Mouse (Mus musculus) cerebellum, adult (tissue): Measurements from ENCODE around the gene Mical3.

Experiments
- ATAC-seq: cut with Nextera tagmentation; 2 replicates; pipeline ENCODE4 v1.9.2; 2017; ENCODE audit warnings: mild to moderate bottlenecking, moderate library complexity, mixed read lengths; ENCODE audit not compliant: insufficient number of reproducible peaks, low FRiP score, low TSS enrichment

Gene Mical3

DNA sequence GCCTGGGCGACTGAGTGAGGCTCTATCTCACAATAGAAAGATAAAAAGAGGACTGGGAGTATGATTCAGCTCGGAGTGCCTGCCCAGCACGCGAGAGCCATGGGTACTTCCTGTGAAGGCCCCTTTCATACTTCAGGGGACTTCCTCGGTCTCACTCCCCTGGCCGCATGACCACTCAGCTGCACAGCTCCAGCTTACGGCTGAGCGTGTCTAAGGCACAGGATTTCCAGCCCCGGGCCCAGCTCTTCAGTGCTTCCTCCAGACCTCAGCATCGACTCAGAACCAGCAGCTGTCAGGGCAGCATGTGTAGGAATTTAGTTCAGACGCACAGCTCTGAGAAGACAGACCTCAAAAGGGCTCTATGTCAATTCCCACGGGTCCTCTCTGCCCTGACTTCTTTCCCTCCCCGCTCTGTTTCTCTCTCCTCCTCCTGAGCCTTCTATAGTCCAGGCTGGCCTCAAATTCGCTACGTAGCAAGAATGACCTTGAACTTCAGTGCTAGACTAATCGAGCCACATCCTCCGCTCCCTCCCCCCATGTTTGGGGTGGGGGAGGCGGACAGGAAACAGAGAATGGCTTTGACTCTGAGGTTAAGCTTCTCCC is 152.7 kb downstream of the Mical3 start:
- no peak for ATAC-seq

DNA sequence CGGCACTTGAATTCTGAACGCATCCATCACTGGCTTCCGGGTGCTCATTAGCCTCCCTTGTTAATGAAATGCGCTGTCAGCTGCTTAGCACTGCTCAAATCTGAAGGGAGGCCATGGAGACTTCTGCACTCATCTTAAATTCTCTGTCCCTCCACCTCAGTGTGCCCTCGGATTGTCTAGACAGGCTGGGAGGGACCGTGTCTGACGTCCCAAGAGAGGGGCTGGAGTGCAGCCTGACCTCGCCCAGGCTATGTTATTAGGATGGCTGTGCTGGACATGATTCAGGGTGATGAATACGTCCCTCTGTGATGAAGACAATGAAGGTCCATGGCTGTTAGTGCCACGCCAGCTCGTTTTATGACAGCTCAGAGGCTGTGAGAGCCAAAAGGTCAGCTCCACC is 153.8 kb downstream of the Mical3 start:
- no peak for ATAC-seq

DNA sequence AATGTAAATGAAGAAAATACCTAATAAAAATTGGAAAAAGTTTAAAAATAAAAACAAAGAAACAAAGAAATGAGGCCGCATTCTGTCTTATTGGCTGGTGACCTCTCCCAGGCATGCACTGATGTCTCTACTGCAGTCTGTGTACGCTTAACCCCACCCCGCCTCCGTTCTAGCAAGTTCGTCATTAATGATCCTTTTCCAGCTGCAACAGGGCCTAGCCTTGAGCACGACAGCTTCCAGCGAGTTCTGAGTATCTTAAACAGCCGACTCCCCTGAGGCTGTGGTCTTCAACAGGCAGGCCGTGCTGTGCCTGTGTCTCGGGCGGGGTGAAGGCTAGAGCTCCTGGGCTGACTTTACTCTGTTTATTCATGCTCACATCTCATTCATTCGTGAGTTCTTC is 154.7 kb downstream of the Mical3 start:
- no peak for ATAC-seq

DNA sequence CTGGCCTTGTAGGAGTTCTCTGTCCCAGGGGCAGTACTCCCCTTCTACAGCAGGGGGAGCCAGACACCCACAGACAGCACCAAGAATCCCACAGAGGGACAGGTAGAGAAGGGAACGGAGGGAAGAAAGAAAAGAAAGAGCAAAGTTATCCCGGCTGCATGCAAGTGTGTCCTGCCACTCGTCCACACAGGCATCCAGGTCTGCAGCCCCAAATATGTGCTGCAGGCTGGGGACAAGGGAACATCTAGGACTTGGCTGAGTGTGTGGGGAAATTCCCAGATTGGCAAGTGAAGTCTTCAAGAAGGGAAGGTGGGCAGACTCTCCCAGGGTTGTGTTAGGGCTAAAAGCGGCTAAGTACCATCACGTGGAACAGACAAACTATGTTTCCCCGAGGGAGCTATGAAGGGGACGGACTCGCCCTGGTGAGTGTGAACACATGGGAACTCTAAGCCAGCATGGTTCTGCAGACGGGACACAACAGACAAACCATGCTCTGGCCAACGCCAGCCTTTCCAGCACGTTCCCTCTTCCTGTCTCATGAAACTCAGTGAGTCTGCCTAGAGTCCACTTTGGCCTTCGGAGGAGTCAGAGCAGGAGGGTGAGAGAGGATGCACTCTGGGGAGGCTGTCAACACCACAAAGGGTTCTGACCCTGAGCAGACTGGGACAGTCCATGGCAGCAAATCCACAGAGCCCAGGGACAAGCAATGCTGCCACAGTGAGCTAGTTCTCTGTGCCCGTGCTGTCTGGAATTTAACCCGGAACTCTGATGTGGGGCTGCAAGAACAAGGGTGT is 158.8 kb downstream of the Mical3 start:
- peak; percentile 49; the same call in 1 of the 2 replicates for ATAC-seq

DNA sequence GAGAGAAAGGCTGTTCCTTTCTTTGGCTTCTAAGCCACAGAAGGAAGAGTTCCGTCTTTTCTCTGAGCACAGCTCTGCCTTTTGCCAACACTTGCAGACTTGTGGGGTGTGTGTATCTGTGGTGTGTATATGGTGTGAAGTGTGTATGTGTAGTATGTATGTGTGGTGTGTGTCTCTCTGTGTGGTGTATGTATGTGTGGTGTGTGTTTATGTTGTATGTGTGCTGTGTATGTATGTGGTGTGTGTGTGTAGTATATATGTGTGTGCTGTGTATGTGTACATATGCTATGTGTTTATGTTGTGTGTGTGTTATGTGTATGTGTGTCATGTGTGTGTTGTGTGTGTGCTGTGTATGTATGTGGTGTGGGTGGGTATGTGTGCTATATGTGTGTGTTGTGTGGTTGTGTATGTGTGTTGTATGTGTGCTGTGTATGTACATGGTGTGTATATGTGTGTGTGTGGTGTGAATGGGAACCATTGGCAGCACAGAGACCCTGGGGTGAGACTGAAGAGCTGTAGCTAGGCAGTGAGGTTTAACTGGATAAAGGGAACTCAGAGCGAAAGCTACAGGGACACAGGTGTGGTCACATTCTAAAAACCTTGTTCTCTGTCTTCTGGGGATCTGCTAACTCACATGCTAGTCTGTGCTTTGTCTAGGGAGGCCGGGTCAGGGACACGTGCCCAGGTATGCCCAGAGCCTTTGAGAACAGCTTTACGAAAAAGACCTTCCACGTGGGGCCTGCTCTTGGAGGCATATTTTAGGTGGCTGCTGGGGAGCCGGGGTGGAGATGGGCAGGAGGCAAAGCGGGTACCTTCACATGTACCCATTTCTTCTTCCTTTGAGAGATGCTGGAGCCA is 159.6 kb downstream of the Mical3 start:
- 0 out of 2 replicates have a peak, but pooled peaks have one; percentile 39 for ATAC-seq

DNA sequence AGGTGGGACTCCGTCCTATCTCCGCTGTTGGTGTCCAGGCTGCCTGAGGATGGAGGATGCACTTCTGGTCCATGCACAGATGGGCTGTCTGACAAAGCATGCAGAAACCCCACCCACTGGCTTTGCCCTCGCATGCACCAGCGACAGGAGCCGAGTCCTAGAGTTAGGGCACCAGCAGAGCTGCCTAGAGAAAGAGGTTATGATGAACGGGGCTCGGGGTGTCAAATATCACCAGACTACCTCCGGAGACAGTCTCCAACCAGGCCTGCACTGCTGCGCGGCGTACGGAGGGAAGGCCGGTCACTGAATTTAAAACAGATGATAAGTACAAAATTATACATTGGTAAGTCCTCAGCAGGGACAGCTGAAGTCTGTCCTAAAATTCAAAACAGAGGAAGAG is 165.0 kb downstream of the Mical3 start:
- ATAC-seq = no peak

DNA sequence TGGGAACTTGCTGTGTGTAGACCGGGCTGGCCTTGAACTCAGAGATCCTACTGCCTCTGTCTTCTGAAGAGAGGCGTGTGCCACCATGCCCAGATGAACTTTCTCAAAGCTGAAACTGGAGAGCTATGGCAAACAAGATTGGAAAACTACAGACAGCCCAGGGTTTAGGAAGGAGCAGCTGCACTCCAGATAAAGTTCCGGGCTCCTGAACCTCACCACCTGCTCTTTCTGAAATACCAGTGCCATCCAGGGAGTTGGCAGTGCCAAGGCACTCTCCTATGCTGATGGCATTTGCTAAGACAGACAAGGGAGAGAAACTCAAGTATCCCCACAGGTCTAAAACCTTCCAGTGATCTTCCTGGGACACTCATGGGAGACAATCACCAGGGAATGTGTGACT is 166.6 kb downstream of the Mical3 start:
- no peak for ATAC-seq

DNA sequence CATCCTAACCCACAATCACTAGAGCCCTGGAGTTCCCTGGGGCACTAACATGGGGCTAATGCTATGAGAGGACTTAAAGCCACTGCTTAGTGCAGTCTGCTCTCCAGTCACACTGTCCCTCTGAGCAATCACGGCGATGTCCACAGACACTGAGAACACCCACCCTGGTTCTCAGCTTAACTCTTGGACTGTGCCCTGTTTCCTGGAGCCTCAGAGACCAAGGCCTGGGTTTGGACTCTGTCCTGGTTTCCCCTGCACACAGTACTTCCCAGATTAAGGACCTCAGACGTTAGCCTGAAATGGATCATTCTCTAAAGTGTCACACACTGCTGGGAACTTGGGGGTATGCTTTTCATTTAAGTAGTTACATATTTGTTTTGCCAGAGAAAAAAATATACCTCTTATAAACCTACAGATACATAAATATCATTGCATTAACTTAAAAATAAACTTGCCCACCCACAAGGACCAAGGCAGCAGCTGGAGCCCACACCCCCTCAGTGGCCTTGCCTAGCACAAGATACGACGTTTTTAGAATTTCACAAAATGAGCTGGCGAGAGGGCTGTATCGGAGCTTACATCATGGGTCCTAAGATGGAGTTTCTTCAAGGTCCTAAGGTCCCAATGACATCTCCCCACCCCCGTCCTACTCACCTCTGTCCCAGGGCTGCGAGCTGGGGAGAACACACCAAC is 170.3 kb downstream of the Mical3 start:
- no peak for ATAC-seq

DNA sequence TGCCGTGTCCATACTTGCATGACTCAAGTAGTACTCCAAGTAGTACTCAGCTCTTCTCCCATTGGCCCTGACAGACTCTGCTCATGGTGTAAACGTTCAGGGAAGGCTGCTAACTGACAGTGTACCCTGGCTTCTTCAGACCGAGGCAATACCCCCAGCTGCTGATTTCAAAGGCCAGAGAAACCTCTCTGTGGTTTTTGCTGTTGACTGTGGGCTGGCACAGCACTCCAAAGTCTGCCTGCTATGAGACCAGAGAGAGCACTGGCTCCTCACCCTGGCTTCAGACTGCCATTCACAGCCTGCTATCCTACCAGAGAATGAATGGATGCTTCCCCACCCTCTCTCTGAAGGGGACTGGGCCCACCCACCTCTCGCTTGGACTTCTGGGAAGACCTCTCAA is 173.5 kb downstream of the Mical3 start:
- no peak for ATAC-seq

DNA sequence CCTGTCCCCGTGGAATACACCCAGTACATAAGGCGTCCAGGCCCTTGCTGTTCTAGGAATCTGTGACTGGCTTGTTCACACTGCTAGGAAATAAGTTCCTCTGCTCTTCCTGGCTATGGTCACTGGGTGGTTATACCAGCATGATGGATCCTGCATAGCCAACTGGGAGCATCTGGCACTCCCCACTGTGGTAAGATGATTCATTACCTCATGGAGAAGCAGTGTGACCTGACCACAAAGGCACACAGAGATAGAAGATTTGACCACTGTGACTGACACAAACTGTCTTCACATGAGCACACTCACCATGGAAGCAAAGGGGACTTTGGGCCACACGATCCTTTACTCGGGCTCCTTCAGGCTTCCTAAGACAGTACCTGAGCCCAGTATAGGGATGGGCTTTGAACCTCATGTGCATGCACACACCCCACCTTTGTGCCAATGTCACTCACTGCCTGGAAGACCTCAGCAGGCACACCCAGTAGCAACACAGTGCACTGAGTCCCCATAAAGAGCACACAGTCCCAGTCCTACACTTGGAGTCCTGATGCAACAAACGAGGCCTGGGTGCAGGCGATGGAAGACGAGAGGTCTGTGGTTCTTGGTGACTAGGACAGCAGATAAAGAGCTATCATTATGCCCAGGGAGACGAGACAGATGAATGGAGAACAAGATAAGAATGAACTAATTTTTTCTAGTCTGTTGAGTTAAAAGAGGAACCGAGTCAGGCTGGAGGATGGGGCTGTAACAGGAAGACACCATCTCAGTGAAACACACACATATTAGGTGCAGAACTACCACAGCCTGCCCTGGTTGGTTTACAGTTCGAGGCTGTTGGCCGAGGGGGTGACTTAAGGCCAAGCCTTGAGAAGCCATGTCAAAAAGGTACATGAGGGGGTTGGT is 174.3 kb downstream of the Mical3 start:
- ATAC-seq = no peak

DNA sequence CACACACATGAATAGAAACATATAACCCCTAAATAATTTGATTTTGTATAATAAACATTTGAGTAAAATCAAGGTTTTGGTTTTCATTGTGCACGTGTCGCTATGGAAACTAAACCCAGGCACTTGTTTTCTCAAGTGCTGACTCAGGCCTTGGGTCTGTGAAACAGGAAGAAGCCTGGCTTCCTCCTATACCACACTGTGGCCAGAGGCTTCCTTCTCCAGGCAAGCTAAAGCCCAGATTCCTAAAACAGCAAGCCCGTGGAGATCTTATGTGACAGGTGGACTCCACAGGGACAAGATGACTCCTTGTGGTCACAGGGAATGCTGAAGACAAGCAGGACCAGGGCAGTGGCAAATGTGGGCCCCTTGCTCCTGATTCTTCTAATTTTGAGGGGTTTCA is 175.6 kb downstream of the Mical3 start:
- no peak for ATAC-seq

DNA sequence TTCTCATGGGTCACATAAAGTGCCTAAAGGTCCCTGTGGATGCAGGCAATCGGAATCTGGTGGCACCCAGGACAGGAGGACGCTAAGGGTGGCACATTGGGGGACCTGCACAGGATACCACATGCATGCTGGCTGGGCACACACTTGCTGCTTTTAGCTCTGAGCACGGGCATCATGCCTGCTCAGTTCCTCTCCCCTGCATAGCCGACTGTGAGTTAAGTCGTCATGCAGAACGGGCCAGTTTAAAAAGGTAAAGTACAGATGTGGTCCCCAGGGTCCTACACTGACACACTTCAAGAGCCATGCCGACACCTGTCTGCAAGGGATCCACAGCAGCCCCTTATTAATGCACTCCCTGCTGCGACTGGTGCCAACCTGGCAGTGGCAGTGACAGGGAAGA is 176.6 kb downstream of the Mical3 start:
- ATAC-seq = no peak

DNA sequence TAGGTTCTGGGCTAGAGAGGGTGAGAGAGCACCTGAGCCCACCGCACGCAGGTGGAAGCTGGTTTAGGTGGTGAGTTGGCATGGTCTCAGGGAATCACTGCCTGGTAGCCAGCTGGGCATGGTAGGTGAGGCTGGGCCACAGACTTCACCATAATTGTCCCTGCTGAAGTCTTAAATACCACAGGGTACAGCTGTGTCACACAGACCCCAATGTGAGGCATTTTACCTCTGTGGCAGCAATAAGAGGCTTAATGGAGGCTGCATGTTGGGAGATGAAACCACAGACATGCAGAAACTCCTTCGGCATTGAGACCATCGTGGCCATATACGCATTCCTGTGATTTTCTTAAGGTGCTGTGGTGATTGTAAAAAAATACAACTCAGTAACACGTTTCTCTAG is 178.3 kb downstream of the Mical3 start:
- no peak for ATAC-seq

DNA sequence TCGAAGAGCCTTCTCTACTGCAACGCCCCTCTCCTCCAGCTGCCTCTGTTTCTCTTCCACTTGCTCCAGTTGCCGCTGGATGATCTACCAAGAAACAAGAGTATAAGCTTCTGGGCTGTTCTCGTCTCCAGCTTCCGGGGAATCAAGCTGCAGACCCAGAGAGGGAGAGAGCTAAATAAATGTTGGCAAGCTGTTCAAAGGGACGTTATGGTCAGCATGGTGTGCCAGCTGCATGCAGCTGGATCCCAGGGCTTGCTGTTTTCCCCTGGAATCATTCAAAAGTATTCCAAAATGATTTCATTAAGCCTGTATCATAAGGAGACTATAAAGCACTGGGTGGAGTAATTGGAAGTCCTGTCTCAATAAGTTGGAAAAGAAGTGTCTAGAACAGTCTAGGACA is 179.5 kb downstream of the Mical3 start:
- ATAC-seq = no peak

DNA sequence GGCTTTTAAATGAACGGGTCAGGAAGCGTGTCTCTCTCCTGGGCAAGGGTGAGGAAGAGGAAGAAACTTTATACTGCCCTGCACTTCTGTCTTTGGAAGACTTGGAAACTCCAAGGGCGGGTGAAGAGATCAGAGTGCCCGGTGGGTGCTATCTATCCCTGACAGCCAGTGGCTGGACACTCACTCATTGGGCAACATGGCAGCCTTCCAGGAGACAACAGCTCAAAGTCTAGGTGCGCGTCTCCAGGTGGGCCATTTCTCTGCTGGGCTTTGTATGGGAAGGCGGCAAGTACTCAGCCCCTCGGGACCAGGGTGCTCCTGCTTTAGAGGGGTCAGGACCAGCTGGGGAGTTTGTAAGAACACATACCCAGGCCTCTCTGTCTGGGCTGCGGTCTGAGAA is 185.3 kb downstream of the Mical3 start:
- no peak for ATAC-seq

DNA sequence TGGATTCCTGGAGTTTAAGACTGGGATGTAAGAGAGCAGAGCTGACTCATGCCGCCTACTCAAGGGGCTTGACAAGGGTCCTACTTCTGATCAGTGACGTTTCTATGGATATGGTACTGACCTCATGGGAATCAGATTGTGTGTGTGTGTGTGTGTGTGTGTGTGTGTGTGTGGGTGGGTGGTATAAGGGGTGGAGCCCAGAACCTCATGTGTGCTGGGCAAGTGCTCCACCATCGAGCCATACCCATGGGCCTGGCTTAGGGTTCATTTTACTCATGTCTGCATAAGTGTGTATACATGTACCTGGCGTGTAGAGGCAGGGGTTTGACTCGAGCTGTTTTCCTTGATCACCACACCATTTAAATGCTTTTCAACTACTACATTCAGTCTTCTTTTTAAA is 186.8 kb downstream of the Mical3 start:
- no peak for ATAC-seq

DNA sequence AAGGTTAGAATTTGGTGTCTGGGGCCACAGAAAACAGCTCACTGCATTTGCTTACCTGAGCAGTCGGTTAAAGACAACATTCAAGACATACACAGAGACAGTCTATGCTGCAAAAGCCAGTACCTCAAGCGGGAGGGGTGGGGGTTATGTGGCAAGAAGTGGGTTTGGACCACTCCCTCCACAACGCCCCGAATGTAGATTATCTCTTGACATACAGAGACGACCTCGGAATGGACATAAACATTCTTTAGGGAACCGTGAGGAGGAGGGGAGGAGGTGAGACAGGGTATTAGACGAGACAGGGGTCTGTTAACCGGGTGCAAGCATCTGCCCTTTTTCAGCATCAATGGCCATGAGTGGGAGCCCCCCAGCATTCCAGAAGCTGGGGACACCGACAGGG is 187.2 kb downstream of the Mical3 start:
- no peak for ATAC-seq

DNA sequence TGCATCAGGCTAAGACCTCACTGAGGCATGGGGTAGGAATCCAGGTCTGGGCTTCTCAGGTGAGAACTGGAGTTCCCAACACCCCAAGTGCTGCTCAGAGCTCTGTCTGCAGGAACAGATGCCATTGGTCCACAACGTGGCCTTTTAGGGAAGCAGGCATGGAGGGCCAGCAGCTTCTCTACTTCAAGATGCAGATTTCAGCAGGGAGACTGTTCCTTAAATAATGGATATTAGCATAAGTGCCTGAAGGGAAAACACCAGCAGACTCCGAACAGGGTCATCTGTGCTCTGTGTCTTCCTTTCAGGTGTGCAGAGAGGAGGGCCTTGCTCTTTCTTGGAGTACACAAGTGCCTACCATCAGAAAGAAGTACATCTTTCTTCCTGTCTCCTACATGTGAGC is 187.7 kb downstream of the Mical3 start:
- ATAC-seq = no peak

DNA sequence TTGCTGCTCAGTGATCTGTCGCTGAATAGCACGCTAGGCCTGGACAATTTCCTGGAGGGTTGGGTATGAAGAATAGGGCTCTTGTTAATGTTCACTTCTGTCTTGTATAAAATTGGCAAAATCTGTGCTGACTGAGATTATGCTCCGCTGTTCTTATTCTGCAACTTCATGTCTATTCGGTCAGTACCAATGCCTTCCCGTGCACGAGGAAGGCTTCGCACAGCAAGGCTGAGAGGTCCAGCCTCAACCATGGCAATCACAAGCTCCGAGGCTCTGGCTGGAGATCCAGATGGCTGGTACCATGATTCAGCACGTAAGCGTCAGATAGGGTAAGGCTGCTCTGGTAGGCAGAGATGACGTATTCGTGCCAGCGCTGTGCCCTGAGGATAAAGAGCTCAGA is 189.2 kb downstream of the Mical3 start:
- ATAC-seq = no peak

DNA sequence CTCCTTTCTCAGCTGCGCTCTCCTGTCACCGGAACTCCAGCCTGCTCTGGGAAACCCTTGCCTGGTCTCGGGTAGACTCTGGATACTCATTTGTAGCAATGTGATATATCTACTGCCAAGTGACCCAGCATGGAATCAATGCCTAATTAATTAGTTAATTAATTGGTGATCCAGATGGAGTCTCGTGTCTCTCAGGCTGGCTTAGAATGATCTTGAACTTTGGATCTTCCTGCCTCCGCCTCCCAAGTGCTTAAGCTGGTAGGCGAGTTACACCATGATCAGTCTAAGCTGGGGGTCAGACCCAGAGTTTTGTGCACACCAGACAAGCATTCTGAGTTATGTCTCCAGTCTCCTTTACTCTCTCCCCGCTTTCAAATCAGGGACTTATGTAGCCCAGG is 189.7 kb downstream of the Mical3 start:
- ATAC-seq = no peak
